Mouse (Mus musculus) E14TG2a.4 (cell line): ENCODE results near the gene H3f3a.

Experiments
- CTCF ChIP-seq: conservative IDR thresholded peaks from 2 replicates; pipeline ENCODE4 v1.5.1; 2014; ENCODE audit warnings: low read length
- NANOG ChIP-seq: IDR thresholded peaks from 2 replicates; pipeline ENCODE4 v1.6.1; 2014; ENCODE audit warnings: borderline replicate concordance, low read length, mixed read lengths

GRCm38 (mm10) chr1:180810976-180811375 is 2.8 kb downstream of the H3f3a start:
- peak; percentile 18; the same call in 1 of the 2 replicates for TF ChIP-seq CTCF
- no peak for TF ChIP-seq NANOG
